Mouse (Mus musculus) olfactory bulb, adult 2 months (tissue): ENCODE data around the gene Olfr806.

Source experiments
- CTCF ChIP-seq: fragments of 200-500 bp; IDR thresholded peaks from 2 replicates; pipeline ENCODE4 v1.5.1; 2012; ENCODE audit warnings: low read depth, mild to moderate bottlenecking, low read length, moderate library complexity; ENCODE audit not compliant: insufficient read depth
- POLR2A ChIP-seq: fragments of 200-500 bp; IDR thresholded peaks from 2 replicates; pipeline ENCODE4 v1.6.1; 2012; ENCODE audit warnings: mild to moderate bottlenecking, low read depth, low read length, moderate library complexity; ENCODE audit not compliant: insufficient read depth

DNA sequence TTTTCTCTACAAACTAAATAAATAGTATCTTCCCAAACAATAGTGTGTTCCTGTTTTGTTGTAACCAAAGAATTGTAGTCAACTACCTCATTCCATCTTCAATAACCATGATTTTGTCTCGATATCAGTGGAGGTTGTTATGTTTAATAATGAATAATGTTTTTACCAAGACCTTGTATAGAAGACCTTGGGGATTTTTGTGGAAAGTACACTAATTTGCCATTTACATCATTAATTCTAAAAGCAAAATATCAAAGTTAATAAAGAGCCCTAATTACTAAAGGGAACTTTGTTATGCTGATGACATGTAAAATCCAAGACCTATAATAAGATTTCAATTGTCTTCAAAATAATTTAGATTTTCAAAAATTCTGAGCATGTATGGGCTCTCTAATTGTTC, 16.0 kb upstream of the Olfr806 start, which contains the start of gene Olfr807:
- TF ChIP-seq CTCF (no peak), POLR2A (no peak)
